Mouse (Mus musculus): Measurements from ENCODE around the gene Zfp408.

Gene Zfp408

GRCm38 (mm10) chr2:91649553-91650359 is at the start of gene Zfp408, which contains the start of gene Arhgap1:
Gene Zfp408, minus strand, starts transcription at chr2:91649791.
Gene Arhgap1, plus strand, starts transcription at chr2:91649860.
- peak; percentile 99 for DNase-seq (ENCODE audit: low read depth)

GRCm38 (mm10) chr2:91699225-91699624 is 49.6 kb upstream of the Zfp408 start:
- no peak for DNase-seq (ENCODE audit: low read depth)

GRCm38 (mm10) chr2:91696225-91696590 is 46.6 kb upstream of the Zfp408 start:
- DNase-seq (ENCODE audit: low read depth) = no peak

GRCm38 (mm10) chr2:91695436-91696224 is 46.0 kb upstream of the Zfp408 start:
- DNase-seq (ENCODE audit: low read depth) = no peak

- DNase-seq (ENCODE audit: low read depth) = no peak
Observed at GRCm38 (mm10) chr2:91689452-91689851, 39.9 kb upstream of the Zfp408 start.

GRCm38 (mm10) chr2:91683919-91684318 is 34.3 kb upstream of the Zfp408 start:
- DNase-seq (ENCODE audit: low read depth) = no peak

GRCm38 (mm10) chr2:91682850-91683249 is 33.3 kb upstream of the Zfp408 start:
- DNase-seq (ENCODE audit: low read depth) = peak; percentile 64

- no peak for DNase-seq (ENCODE audit: low read depth)
Observed at GRCm38 (mm10) chr2:91676961-91677360, 27.4 kb upstream of the Zfp408 start.

GRCm38 (mm10) chr2:91676420-91676819 is 26.8 kb upstream of the Zfp408 start:
- DNase-seq (ENCODE audit: low read depth) = no peak

- DNase-seq (ENCODE audit: low read depth) = no peak
Observed at GRCm38 (mm10) chr2:91674895-91675294, 25.3 kb upstream of the Zfp408 start.

- no peak for DNase-seq (ENCODE audit: low read depth)
Observed at GRCm38 (mm10) chr2:91673587-91673986, 24.0 kb upstream of the Zfp408 start.

- no peak for DNase-seq (ENCODE audit: low read depth)
Observed at GRCm38 (mm10) chr2:91670038-91670437, 20.4 kb upstream of the Zfp408 start.

- DNase-seq (ENCODE audit: low read depth) = no peak
Observed at GRCm38 (mm10) chr2:91669326-91669725, 19.7 kb upstream of the Zfp408 start.

GRCm38 (mm10) chr2:91667747-91668146 is 18.2 kb upstream of the Zfp408 start:
- DNase-seq (ENCODE audit: low read depth) = no peak

- DNase-seq (ENCODE audit: low read depth) = no peak
Observed at GRCm38 (mm10) chr2:91666386-91666910, 16.9 kb upstream of the Zfp408 start.

- no peak for DNase-seq (ENCODE audit: low read depth)
Observed at GRCm38 (mm10) chr2:91664780-91665179, 15.2 kb upstream of the Zfp408 start.

GRCm38 (mm10) chr2:91660981-91661380 is 11.4 kb upstream of the Zfp408 start:
- no peak for DNase-seq (ENCODE audit: low read depth)

- DNase-seq (ENCODE audit: low read depth) = no peak
Observed at GRCm38 (mm10) chr2:91659657-91660056, 10.1 kb upstream of the Zfp408 start.

GRCm38 (mm10) chr2:91656774-91657173 is 7.2 kb upstream of the Zfp408 start:
- DNase-seq (ENCODE audit: low read depth) = no peak

- DNase-seq (ENCODE audit: low read depth) = no peak
Observed at GRCm38 (mm10) chr2:91655827-91656226, 6.2 kb upstream of the Zfp408 start.

GRCm38 (mm10) chr2:91655388-91655787 is 5.8 kb upstream of the Zfp408 start:
- DNase-seq (ENCODE audit: low read depth) = no peak

GRCm38 (mm10) chr2:91652863-91653262 is 3.3 kb upstream of the Zfp408 start:
- no peak for DNase-seq (ENCODE audit: low read depth)

All from c-Kit-positive CD71-positive TER-119-negative erythroid progenitor cells, embryonic 14.5 days (primary cell).